Mouse (Mus musculus) Muller cell, postnatal 12 days (primary cell): Measurements from ENCODE around the gene C1qtnf6.

Source experiments
- DNase-seq: peaks from one replicate; pipeline ENCODE4 v3.0.0-alpha.2; 2015; ENCODE audit errors: inconsistent ontology term

Gene C1qtnf6

DNA sequence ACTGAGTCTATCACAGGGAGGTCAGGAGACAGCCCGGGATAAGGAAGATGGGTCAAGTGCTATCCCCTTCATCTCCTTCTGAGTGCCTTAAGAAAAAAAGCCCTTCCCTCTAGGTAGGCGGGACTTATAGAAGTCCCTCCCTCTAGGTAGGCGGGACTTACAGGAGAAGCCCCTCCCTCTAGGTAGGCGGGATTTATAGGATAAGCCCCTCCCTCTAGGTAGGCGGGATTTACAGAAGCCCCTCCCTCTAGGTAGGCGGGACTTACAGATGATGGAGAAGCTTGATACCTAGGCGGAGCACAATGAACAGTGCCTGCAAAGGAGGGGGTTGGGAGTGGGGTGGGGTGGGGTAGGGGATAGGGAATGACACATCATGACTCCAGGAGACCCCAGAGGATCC lies 51.1 kb downstream of the C1qtnf6 start:
- DNase-seq = no peak

DNA sequence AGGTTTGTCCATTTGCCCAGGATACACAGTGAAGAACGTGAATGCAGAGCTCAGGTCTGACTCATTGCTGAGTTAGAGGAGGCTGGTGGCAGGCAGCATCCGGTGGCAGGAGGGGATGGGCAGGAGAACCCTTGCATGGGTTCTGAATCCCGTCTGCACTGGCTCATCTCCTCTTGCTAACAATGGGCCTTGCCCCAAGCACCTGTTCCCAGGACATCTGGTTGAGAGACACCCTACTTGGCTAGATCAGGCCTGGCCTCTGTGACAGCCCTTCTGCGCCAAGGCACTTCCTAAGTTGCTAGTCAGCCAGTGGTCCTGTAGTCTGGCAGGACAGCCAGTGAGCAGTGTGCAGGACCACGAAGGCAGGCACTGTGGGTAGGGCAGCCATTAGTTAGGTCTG lies 51.7 kb downstream of the C1qtnf6 start:
- DNase-seq = no peak

DNA sequence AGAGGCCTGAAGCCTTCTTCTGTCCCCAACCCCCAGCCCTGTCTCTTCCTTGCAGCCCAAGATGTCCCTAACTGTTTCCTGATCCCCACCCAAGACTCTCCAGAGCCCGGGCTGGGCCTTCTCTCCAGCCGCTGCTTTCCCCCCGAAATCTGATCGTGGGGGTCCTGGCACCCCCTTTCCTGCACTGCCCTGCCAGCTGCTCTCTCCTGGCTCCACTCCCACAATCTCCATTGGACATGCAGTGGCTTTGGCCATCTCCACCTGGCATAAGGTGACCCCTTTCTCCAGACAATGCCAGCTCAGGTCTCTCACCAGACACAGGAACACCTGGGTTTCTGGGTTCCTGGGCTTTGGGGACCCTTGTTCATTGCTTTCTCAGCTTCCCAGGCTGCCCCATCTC lies 53.1 kb downstream of the C1qtnf6 start:
- no peak for DNase-seq

DNA sequence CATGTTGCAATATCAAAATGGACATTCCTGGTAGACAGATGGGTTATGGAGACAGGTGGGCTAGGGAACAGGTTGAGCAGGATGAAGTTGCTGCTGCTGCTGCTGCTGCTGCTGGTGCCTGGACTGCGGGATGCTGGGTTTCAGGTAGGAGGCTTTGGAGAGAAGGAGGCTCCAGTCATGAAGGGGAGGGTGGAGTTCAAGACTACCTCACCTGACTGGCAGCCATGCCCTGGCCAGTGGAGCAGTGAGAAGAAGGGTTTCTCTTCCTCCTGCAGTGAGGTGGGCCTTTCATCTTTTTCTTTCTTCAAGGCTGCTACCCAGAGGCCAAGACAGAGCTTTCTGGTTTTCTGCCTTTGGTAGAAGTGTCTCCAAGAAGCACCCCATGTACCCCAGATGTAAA lies 54.3 kb downstream of the C1qtnf6 start:
- no peak for DNase-seq

DNA sequence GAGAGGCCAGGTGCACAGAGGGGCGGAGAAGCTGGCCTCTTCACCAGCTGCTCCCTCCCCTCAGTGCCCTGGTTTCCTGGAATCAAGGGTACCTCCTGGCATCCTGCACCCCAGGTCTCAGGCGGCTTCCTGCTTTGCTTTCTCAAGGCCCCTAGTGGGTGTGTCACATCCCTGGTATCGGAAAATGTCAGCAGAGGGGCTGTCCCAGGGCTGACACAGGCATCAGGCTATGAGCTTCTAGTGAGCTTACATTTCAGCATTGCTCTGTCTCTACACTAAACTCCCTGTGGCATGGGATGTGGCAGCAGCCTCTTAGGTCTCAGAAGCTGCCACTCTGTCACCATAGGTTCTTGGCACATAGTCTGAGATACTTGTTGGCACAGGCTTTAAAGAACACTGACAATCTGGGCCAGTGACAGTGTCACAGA lies 55.6 kb downstream of the C1qtnf6 start:
- DNase-seq = no peak

DNA sequence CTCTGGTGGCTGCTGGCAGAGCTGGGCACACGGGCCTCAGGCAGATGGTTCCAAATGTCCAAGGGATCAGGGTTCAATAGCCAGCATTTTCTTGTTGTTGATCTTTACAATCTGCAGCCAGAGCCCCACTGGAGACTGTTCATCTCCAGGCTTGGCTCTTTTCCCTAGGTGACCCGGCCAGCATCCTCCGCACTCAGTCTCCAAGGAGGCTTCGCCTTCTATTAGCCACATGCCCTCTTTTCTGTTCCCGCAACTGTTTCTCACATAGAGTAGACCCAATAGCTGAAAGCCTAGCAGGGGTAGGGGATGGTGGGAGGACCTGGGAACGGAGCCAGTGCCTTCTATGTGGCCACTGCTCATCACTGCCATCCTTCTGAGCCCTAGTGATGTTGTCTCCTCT lies 57.8 kb downstream of the C1qtnf6 start:
- DNase-seq = no peak
